Comparison of ENCODE assay signal across 8 mouse cellular contexts in genomic region chr13:107168599-107169149, GRCm38 (mm10).
DNase-seq lines count a peak whose midpoint lies in the region; ATAC-seq and TF ChIP-seq lines count a peak whose summit lies in the region.

No protein-coding gene starts in this region.

- peaks cover 5% of the 10 kb centered on the region; the same call in 1 of the 2 replicates for H3K27me3 ChIP-seq in hindbrain, embryonic 12.5 days
- H3K27me3 ChIP-seq in lung, embryonic 15.5 days: no peaks in the 10 kb centered on the region

- peak overlapping the region; percentile 52 for H3K27ac ChIP-seq in hindbrain, embryonic 12.5 days
- peak overlapping the region; percentile 37; the same call in 1 of the 2 replicates for H3K27ac ChIP-seq in lung, embryonic 15.5 days
- peak overlapping the region; percentile 68 for H3K27ac ChIP-seq in olfactory bulb, adult 2 months (ENCODE audit: insufficient read depth, low read depth, low read length)

- H3K4me1 ChIP-seq in hindbrain, embryonic 12.5 days: peaks cover 13% of the 10 kb centered on the region
- H3K4me1 ChIP-seq in lung, embryonic 15.5 days: peaks cover 5% of the 10 kb centered on the region; the same call in 1 of the 2 replicates
- H3K4me1 ChIP-seq in olfactory bulb, adult 2 months (ENCODE audit: control insufficient read depth, insufficient read depth, low read length): peaks cover 10% of the 10 kb centered on the region

- DNase-seq in R1 (ENCODE audit: low read depth, low spot score): peak; percentile 8
- DNase-seq in cerebellum, adult 18-20 months: peak; percentile 75 to 80
- DNase-seq in layer of hippocampus, postnatal 14 days (ENCODE audit: low spot score in 2 of 2): peak; percentile 65 to 68
- DNase-seq in urinary bladder, postnatal 14 days (ENCODE audit: low spot score): peak; percentile 49

- peak overlapping the region; percentile 6; the same call in 1 of the 2 replicates for H3K9ac ChIP-seq in hindbrain, embryonic 12.5 days
- peak overlapping the region; percentile 14 for H3K9ac ChIP-seq in lung, embryonic 15.5 days

- H3K9me3 ChIP-seq in hindbrain, embryonic 12.5 days (replicated peaks): no peaks in the 10 kb centered on the region
- no peaks in the 10 kb centered on the region for H3K9me3 ChIP-seq in lung, embryonic 15.5 days

- peak overlapping the region; percentile 59 for H3K4me2 ChIP-seq in hindbrain, embryonic 12.5 days (replicated peaks)
- H3K4me2 ChIP-seq in lung, embryonic 15.5 days: peak overlapping the region; percentile 55

- ATAC-seq in frontal cortex, adult (ENCODE audit: low TSS enrichment): peak; percentile 83
- peak; percentile 76 for ATAC-seq in hindbrain, embryonic 12.5 days (ENCODE audit: low FRiP score)
- ATAC-seq in lung, embryonic 15.5 days (ENCODE audit: borderline replicate concordance, extremely low read depth, low FRiP score, low TSS enrichment): peak; percentile 79

- 6% methylated on average over 15 of the region's 15 CpGs for WGBS in hindbrain, embryonic 12.5 days
- 13% methylated on average over 15 of the region's 15 CpGs for WGBS in lung, embryonic 15.5 days
- WGBS in olfactory bulb, adult 2 months: 2% methylated on average over 15 of the region's 15 CpGs

- TF ChIP-seq CTCF in olfactory bulb, adult 2 months (IDR thresholded peaks at IDR 0.05; ENCODE audit: insufficient read depth, low read depth, low read length): no peak

- H3K36me3 ChIP-seq in hindbrain, embryonic 12.5 days: no peaks in the 10 kb centered on the region
- no peaks in the 10 kb centered on the region for H3K36me3 ChIP-seq in lung, embryonic 15.5 days

- no peak for TF ChIP-seq POLR2A in olfactory bulb, adult 2 months (IDR thresholded peaks at IDR 0.05; ENCODE audit: insufficient read depth, low read depth, low read length)

- peak overlapping the region; percentile 29 for H3K4me3 ChIP-seq in hindbrain, embryonic 12.5 days
- peak overlapping the region; percentile 26 for H3K4me3 ChIP-seq in lung, embryonic 15.5 days
- peak overlapping the region; percentile 43 for H3K4me3 ChIP-seq in olfactory bulb, adult 2 months (ENCODE audit: insufficient read depth, low read depth, low read length)

Comparison
In these comparisons a context has a peak if more than half of its experiments do, and no peak if none do; other contexts are left out.
1. Peak in every context shown above with its lines: DNase-seq, ATAC-seq, H3K4me3 ChIP-seq and H3K27ac ChIP-seq.
2. DNase-seq: peak in every context shown above with its lines; median percentile 78 in cerebellum, adult 18-20 months; 66 in layer of hippocampus, postnatal 14 days; 49 in urinary bladder, postnatal 14 days; 8 in R1.